Mouse (Mus musculus): ENCODE measurements around the gene Itga7. TPM values are rescaled to one million over a fixed set of nuclear protein-coding genes. Genes with fewer than 3 reads are reported as not detected.

Itga7 gene
- polyA plus RNA-seq, 1 experiment from 2014 or later = 8.9 TPM

- Histone ChIP-seq H3K27me3 (peaks cover 13% of the 10 kb centered on the region), H3K9me3 (no peaks in the 10 kb centered on the region), H3K4me1 (replicated peaks) (peaks cover 18% of the 10 kb centered on the region), H3K4me2 (no peak overlapping the region), H3K4me3 (no peak overlapping the region), H3K27ac (replicated peaks) (no peak overlapping the region), H3K9ac (no peak overlapping the region), H3K36me3 (no peaks in the 10 kb centered on the region)
- WGBS = 87% methylated on average over 6 of the region's 6 CpGs
- ATAC-seq (ENCODE audit: low FRiP score, low read depth) = no peak
These were observed 33.7 kb upstream of the Itga7 start for GRCm38 (mm10) chr10:128899759-128900490.

GRCm38 (mm10) chr10:128900698-128901097 is 32.9 kb upstream of the Itga7 start, which contains the start of gene Cd63:
Cd63 (plus strand) TSS chr10:128900989.
- no peak for ATAC-seq (ENCODE audit: low FRiP score, low read depth)
- Histone ChIP-seq H3K9me3 (no peaks in the 10 kb centered on the region), H3K27ac (replicated peaks) (no peak within 1 kb of the TSS), H3K4me2 (no peak within 1 kb of the TSS), H3K4me3 (no peak within 1 kb of the TSS), H3K9ac (no peak within 1 kb of the TSS), H3K27me3 (peaks cover 13% of the 10 kb centered on the region), H3K36me3 (no peaks in the 10 kb centered on the region), H3K4me1 (replicated peaks) (peaks cover 13% of the 10 kb centered on the region)
- 85% methylated on average over 3 of the region's 3 CpGs for WGBS

- 86% methylated on average over 1 of the region's 1 CpGs for WGBS
These were observed 32.2 kb upstream of the Itga7 start for GRCm38 (mm10) chr10:128901409-128901808.

GRCm38 (mm10) chr10:128902409-128902988 is 31.1 kb upstream of the Itga7 start:
- no peaks in the 10 kb centered on the region for H3K36me3 ChIP-seq
- no peaks in the 10 kb centered on the region for H3K27me3 ChIP-seq
- H3K27ac ChIP-seq (replicated peaks) = no peak overlapping the region
- no peak for ATAC-seq (ENCODE audit: low FRiP score, low read depth)
- H3K9me3 ChIP-seq = no peaks in the 10 kb centered on the region
- no peaks in the 10 kb centered on the region for H3K4me1 ChIP-seq (replicated peaks)
- 65% methylated on average over 3 of the region's 3 CpGs for WGBS
- H3K4me2 ChIP-seq = no peak overlapping the region
- no peak overlapping the region for H3K4me3 ChIP-seq
- H3K9ac ChIP-seq = no peak overlapping the region

More at GRCm38 (mm10) chr10:128901409-128901808, 32.2 kb upstream of the Itga7 start:
- no peak overlapping the region for H3K4me3 ChIP-seq
- ATAC-seq (ENCODE audit: low FRiP score, low read depth) = no peak
- no peak overlapping the region for H3K4me2 ChIP-seq
- H3K36me3 ChIP-seq = no peaks in the 10 kb centered on the region
- H3K9ac ChIP-seq = no peak overlapping the region
- peaks cover 8% of the 10 kb centered on the region for H3K27me3 ChIP-seq
- H3K9me3 ChIP-seq = no peaks in the 10 kb centered on the region
- no peak overlapping the region for H3K27ac ChIP-seq (replicated peaks)
- peaks cover 8% of the 10 kb centered on the region for H3K4me1 ChIP-seq (replicated peaks)

- 73% methylated on average over 5 of the region's 5 CpGs for whole genome bisulfite sequencing
These were observed 28.8 kb upstream of the Itga7 start for GRCm38 (mm10) chr10:128904812-128905211.

GRCm38 (mm10) chr10:128908778-128909448 is 24.7 kb upstream of the Itga7 start:
- peak overlapping the region; percentile 67 for H3K4me2 ChIP-seq
- H3K27ac ChIP-seq (replicated peaks) = peak overlapping the region; percentile 84
- 60% methylated on average over 13 of the region's 13 CpGs for WGBS

More at GRCm38 (mm10) chr10:128904812-128905211, 28.8 kb upstream of the Itga7 start:
- H3K36me3 ChIP-seq = no peaks in the 10 kb centered on the region
- no peak overlapping the region for H3K9ac ChIP-seq
- peaks cover 8% of the 10 kb centered on the region; the same call in 1 of the 2 replicates for H3K4me1 ChIP-seq (replicated peaks)
- no peaks in the 10 kb centered on the region for H3K27me3 ChIP-seq
- no peaks in the 10 kb centered on the region for H3K9me3 ChIP-seq
- H3K4me2 ChIP-seq = no peak overlapping the region
- no peak overlapping the region for H3K4me3 ChIP-seq
- ATAC-seq (ENCODE audit: low FRiP score, low read depth) = no peak
- H3K27ac ChIP-seq (replicated peaks) = no peak overlapping the region

GRCm38 (mm10) chr10:128909567-128910028 is 24.0 kb upstream of the Itga7 start:
- peaks cover 33% of the 10 kb centered on the region for H3K4me1 ChIP-seq (replicated peaks)
- H3K4me3 ChIP-seq = peak overlapping the region; percentile 87
- 0% methylated on average over 37 of the region's 41 CpGs for WGBS

More at GRCm38 (mm10) chr10:128908778-128909448, 24.7 kb upstream of the Itga7 start:
- no peaks in the 10 kb centered on the region for H3K36me3 ChIP-seq
- peak overlapping the region; percentile 87 for H3K4me3 ChIP-seq
- H3K4me1 ChIP-seq (replicated peaks) = peaks cover 31% of the 10 kb centered on the region
- H3K27me3 ChIP-seq = no peaks in the 10 kb centered on the region
- H3K9me3 ChIP-seq = no peaks in the 10 kb centered on the region
- peak overlapping the region; percentile 84; the same call in 1 of the 2 replicates for H3K9ac ChIP-seq
- no peak for ATAC-seq (ENCODE audit: low FRiP score, low read depth)

GRCm38 (mm10) chr10:128910066-128910841 is 23.4 kb upstream of the Itga7 start:
- 1% methylated on average over 64 of the region's 66 CpGs for WGBS
- peak; percentile 32 for ATAC-seq (ENCODE audit: low FRiP score, low read depth)

More at GRCm38 (mm10) chr10:128909567-128910028, 24.0 kb upstream of the Itga7 start:
- H3K9me3 ChIP-seq = no peaks in the 10 kb centered on the region
- H3K4me2 ChIP-seq = peak overlapping the region; percentile 67
- H3K9ac ChIP-seq = peak overlapping the region; percentile 84
- H3K36me3 ChIP-seq = no peaks in the 10 kb centered on the region
- H3K27me3 ChIP-seq = no peaks in the 10 kb centered on the region
- H3K27ac ChIP-seq (replicated peaks) = peak overlapping the region; percentile 84
- ATAC-seq (ENCODE audit: low FRiP score, low read depth) = peak; percentile 73

GRCm38 (mm10) chr10:128911430-128911829 is 22.2 kb upstream of the Itga7 start:
- Histone ChIP-seq H3K9me3 (no peaks in the 10 kb centered on the region), H3K36me3 (no peaks in the 10 kb centered on the region; the same call in 1 of the 2 replicates), H3K27me3 (no peaks in the 10 kb centered on the region), H3K4me2 (peak overlapping the region; percentile 67), H3K9ac (no peak overlapping the region), H3K27ac (replicated peaks) (no peak overlapping the region), H3K4me1 (replicated peaks) (peaks cover 33% of the 10 kb centered on the region), H3K4me3 (peak overlapping the region; percentile 87; the same call in 1 of the 2 replicates)
- ATAC-seq (ENCODE audit: low FRiP score, low read depth) = no peak
- WGBS = 83% methylated on average over 6 of the region's 6 CpGs

More at GRCm38 (mm10) chr10:128910066-128910841, 23.4 kb upstream of the Itga7 start:
- Histone ChIP-seq H3K4me2 (peak overlapping the region; percentile 67), H3K36me3 (no peaks in the 10 kb centered on the region), H3K9ac (peak overlapping the region; percentile 84), H3K9me3 (no peaks in the 10 kb centered on the region), H3K27ac (replicated peaks) (peak overlapping the region; percentile 84), H3K27me3 (no peaks in the 10 kb centered on the region), H3K4me1 (replicated peaks) (peaks cover 33% of the 10 kb centered on the region), H3K4me3 (peak overlapping the region; percentile 87)

- 89% methylated on average over 4 of the region's 4 CpGs for WGBS
- H3K4me3 ChIP-seq = no peak overlapping the region
- ATAC-seq (ENCODE audit: low FRiP score, low read depth) = no peak
- H3K4me1 ChIP-seq (replicated peaks) = peaks cover 33% of the 10 kb centered on the region
- H3K9ac ChIP-seq = no peak overlapping the region
- H3K4me2 ChIP-seq = no peak overlapping the region
- H3K27ac ChIP-seq (replicated peaks) = no peak overlapping the region
- no peaks in the 10 kb centered on the region for H3K27me3 ChIP-seq
- no peaks in the 10 kb centered on the region for H3K9me3 ChIP-seq
- no peaks in the 10 kb centered on the region; the same call in 1 of the 2 replicates for H3K36me3 ChIP-seq
These were observed 21.4 kb upstream of the Itga7 start for GRCm38 (mm10) chr10:128912268-128912667.

- Histone ChIP-seq H3K9ac (no peak overlapping the region), H3K9me3 (no peaks in the 10 kb centered on the region), H3K4me3 (no peak overlapping the region), H3K4me2 (no peak overlapping the region), H3K27ac (replicated peaks) (peak overlapping the region; percentile 41; the same call in 1 of the 2 replicates), H3K4me1 (replicated peaks) (peaks cover 35% of the 10 kb centered on the region), H3K27me3 (no peaks in the 10 kb centered on the region), H3K36me3 (no peaks in the 10 kb centered on the region; the same call in 1 of the 2 replicates)
- ATAC-seq (ENCODE audit: low FRiP score, low read depth) = no peak
- 79% methylated on average over 4 of the region's 4 CpGs for WGBS
These were observed 20.8 kb upstream of the Itga7 start for GRCm38 (mm10) chr10:128912791-128913190.
